Mouse (Mus musculus) brain, embryonic 18.5 days (tissue): ENCODE data around the gene Mtfr2.

Experiments used
- DNase-seq: peaks from one replicate; pipeline ENCODE4 v3.0.0-alpha.2; 2012; ENCODE audit warnings: low read depth, low spot score

Gene Mtfr2

GRCm38 (mm10) chr10:20347285-20348214 lies at the start of gene Mtfr2:
TSS of gene Mtfr2 (plus strand) at chr10:20347770.
- peak; percentile 85 for DNase-seq

- no peak for DNase-seq
These were observed 49.2 kb upstream of the Mtfr2 start for GRCm38 (mm10) chr10:20298152-20298920.

- no peak for DNase-seq
These were observed 48.5 kb upstream of the Mtfr2 start for GRCm38 (mm10) chr10:20299114-20299513.

DNA sequence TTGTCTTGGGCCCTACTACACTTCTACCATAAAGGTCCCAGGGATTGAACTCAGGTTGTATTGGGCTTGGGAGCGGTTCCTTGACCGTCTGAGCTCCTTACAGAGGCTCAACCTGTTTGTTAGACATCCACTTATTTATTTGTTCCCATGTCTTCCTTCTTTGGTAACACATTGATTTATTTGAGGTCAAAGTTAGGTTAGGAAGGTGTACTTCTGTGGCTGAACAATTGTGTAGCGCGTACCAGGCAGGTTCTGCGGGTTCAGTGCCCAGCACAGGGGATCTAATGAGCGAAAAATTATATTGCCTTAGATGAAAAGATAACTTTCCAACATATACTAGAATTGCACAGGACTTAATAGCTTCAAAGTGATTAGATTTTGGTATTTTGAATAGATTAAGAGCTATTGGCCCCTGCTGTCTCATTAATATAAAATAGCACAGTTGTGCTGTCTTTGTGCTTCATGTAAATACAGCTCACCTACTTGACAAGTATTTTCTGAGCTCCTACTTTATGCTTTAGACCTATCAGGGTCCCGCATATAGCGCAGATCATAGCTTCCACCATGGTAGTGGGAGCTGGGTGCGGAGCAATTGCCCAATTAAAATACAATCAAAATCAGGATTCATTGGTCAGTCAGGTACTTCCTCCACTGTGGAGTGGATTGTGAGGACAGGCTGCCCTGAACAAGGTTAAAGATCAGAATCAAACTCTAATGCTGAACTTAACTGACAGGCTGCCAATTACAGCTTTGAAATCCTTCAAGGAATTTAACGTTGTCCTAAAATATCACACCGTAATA lies 36.4 kb upstream of the Mtfr2 start:
- DNase-seq: no peak

DNA sequence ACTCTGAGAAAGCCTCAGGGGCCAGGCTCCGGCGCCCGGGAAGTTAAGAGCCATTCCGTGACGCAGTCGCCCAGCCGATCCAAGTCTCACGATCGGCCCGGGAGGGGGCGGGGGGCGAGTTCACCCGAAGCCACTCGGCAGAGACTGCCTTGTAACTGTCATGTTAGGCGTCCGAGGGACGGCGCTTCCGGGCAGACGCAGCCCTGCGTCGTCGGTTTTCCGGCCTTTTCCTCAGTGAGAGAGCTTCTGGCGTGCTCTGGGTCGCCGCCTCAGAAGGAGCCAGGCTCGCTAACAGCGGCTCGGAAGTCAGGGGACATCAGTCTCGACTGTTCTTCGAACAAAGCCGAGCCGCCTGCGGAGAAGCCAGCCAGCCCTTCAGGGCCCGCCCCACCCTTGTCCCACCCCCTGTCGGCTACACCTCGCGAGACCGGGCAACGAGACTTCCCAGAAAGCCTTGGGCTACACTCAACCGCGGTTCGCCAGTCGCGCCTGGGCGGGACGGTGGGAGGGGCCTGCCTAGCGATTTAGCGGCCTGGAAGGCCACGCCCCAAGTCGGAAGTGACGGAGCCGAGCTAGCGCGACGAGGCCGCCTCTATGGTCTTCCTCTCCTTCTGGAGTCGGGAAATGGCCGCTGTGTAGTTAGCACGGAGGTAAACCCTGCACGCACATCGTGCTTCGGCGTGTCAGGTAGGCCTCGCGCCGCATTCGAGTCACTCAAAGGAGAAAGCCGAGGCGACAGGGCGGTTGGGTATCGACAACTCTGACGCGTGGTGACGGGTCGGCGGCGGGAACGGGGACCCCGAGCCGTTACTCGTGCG lies 35.4 kb upstream of the Mtfr2 start, which contains the start of gene Bclaf1:
TSS of gene Bclaf1 (plus strand) at position 552 of the 818 bp plus-strand sequence.
- peak; percentile 98 for DNase-seq

DNA sequence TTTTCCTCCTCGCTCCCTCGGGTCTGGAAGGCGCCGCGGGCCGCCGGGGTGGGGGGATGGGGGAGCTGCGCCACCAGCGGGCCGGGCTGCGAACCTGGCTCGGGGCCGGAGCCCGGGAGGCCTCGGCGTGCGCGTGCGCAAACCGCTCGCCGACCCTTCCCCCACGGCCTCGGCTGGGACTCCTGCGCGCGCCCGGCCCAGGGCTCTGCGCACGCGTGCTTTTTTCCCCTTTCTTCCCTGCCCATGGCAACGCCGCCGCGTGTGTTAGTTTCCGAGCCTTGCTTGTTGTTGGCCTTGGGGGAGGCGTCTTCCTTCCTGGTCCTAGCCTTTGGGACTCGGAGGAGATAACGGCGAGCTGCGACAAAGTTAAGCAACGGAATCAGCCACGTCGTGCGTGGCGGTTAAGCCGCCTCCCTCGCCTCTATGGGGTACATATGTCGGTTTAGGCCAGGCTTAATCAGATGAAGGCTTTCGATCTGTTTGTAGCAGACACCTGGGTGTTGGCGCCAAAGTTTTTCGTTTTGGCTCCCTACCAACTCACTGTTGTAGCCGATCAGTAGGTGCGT lies 34.8 kb upstream of the Mtfr2 start:
- DNase-seq: peak; percentile 71

DNA sequence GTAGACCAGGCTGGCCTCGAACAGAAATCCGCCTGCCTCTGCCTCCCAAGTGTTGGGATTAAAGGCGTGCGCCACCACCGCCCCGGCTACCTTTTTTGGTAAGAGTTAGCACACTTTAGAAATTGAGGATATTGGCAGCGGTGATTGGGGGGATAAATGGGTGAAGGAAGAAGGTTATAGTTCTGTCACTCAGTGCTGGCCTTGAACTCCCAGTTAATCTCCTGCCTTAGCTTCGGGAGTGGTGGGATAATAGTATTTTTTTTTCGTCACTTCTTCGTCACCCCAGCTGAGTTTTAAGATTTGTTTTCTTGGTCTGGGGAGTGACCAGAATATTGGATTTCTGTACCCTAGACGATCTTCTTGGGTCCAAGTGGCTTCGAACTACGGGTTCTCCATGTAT lies 34.1 kb upstream of the Mtfr2 start:
- no peak for DNase-seq

GRCm38 (mm10) chr10:20313941-20314340 lies 33.6 kb upstream of the Mtfr2 start:
- no peak for DNase-seq

DNA sequence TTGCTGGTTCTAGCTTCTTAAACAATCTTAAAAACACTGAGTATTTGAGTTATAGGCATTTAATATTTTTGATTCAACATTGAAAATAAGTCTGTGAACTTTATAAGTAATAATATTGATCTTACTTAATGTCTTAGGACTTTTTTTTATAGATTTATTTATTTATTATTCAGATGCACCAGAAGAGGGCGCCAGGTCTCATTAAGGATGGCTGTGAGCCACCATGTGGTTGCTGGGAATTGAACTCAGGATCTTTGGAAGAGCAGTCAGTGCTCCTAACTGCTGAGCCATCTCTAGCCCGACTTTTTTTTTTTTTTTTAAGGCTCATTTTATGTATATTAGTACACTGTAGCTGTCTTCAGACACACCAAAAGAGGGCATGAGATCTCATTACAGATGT lies 32.8 kb upstream of the Mtfr2 start:
- no peak for DNase-seq

DNA sequence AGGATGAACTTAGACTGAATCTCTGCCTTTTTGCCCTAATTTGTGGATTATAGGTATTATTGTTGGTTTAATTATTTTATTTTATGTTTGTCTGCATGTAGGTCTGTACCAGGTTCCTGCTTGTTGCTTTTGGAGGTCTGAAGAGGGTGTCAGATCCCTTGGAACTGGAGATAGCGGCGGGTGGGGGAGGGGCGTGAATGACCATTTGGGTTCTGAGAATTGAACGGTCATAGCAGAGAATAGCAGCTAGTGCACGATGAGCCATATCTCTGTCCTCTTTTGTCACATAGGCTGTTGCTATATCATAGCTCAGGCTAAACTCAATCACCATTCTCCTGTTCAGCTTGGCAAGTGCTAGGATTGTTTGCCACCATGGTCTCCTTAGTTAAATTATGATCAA lies 30.1 kb upstream of the Mtfr2 start:
- DNase-seq: no peak

- no peak for DNase-seq
These were observed 21.3 kb upstream of the Mtfr2 start for GRCm38 (mm10) chr10:20326226-20326625.

DNA sequence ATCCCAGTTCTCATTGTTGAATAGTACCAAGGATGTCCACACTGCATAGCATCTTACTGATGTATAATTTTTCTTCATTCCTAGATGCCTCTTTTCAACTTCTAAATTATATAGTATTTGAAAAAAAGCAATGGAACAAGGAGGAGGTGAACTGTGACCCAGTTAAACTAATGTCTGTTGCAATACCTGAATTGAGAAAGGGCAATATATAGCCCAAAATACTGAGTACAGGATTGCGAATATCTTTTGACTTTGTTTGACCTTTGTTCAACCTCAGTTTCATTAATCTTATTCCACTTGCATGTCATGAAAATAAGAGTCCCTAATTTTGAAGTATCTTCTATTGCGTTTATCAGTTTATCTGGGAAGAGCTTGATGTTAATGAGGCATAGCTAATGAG lies 16.3 kb upstream of the Mtfr2 start:
- DNase-seq: no peak

DNA sequence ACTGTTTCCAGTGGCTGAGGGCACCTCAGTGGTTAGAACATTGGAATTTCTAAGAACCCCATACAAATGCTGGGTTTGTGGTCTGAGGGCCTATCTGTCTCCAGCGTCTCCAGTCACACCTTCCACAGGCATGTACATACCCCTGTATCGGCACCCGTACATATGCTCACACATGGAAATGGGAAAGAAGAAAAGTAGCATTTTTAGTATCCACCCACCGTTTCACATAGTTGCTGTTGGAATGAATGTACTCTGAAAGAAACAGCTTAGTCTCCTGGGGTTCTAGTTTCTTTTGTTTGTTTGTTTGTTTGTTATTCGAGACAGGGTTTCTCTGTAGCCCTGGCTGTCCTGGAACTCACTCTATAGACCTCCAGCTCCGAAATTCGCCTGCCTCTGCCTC lies 9.7 kb upstream of the Mtfr2 start:
- no peak for DNase-seq

DNA sequence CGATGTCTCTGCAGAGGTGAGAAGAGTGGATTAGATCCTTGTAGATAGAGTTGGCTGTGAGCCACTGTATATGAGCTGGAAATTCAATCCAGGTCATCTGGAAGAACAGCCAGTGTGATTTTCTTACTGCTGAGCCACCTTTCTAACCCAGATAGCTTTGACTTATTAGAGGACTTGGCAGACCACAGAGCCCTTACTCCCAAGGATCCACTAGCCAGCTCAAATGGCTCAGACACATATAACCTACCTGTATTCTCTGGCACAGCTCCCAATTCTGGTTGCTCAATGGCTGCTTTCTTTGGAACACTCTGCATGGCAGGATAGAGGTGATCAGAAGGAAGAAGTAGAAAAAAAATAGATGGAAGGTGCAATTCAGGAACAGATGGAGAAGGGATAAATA lies 1.8 kb upstream of the Mtfr2 start:
- DNase-seq: no peak

GRCm38 (mm10) chr10:20348894-20349293 lies 1.3 kb downstream of the Mtfr2 start:
- DNase-seq: no peak

GRCm38 (mm10) chr10:20361542-20362449 lies 14.2 kb downstream of the Mtfr2 start:
- DNase-seq: no peak

DNA sequence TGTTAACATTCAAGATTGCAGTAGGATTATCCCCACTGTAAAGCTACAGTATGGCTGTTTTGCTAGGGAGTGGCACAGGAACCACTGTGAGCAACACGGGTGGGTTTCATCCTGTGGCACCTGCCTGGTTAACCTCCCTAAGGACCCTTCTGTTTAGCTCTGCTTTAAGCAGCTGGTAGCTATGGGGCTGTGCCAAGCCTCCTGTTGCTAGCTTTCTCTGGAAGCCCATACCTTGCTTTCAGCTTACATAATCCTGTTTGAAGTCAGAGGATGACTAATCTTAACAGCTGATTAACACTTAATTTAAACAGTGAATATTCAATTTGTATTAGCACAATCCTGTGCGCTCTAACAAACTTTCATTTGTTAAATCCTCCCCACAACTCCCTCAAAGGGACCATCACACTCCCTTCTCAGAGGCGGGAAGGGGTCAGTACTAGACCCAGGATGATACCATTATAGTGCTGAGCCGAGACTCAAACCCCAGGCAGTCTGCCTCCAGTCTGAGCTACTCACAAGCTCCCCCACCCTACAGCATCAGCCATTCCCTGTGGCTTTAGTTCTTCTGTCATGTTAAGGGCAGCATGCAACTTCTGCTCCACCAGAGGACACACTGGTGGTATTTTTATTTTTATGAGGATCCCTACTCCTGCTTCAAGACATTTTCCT lies 15.0 kb downstream of the Mtfr2 start:
- DNase-seq: no peak

DNA sequence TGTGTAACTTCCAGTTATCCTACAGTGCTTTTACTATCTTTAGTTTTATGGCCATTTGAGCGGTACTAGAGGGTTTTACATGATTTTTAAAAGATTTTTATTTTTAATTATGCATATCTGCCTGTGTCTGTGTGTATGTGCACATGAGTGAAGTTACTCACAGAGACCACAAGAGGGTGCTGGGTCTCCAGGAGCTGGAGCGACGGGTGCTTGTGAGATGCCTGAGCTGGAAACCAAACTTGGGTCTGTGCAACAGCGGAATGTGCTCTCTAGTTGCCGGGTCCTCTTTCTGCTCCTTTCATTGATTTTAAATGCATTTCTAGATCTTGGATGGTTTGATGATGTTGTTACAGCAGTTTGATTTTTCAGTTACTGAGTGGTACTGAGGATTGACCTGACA lies 24.5 kb downstream of the Mtfr2 start:
- DNase-seq: no peak

- no peak for DNase-seq
These were observed 30.1 kb downstream of the Mtfr2 start for GRCm38 (mm10) chr10:20377621-20378020.
